Mouse (Mus musculus) thymus, adult 2 months (tissue): ENCODE measurements around the gene Lrrc57. TPM values are rescaled to one million over a fixed set of nuclear protein-coding genes. Genes with fewer than 3 reads are reported as not detected.
"Not testable (repeated sequence)": the region's sequence is repeated elsewhere in the genome, so short reads cannot be mapped to it uniquely, and the experiment has no call there.

Experiments used
- DNase-seq: peaks from one replicate; pipeline ENCODE4 v3.0.0; 2021
- H3K27ac ChIP-seq: fragments of 200-500 bp; 2 replicates; pipeline ENCODE4 v1.5.1; 2012; ENCODE audit warnings: low read length, control low read depth; ENCODE audit not compliant: control insufficient read depth, insufficient read depth
- H3K27me3 ChIP-seq: fragments of 200-500 bp; 2 replicates; pipeline ENCODE4 v1.6.1; 2012; ENCODE audit warnings: mild to moderate bottlenecking, low read length, moderate library complexity, mixed read lengths; ENCODE audit not compliant: control insufficient read depth, insufficient read depth
- H3K36me3 ChIP-seq: fragments of 200-500 bp; 2 replicates; pipeline ENCODE4 v1.6.1; 2012; ENCODE audit warnings: mild to moderate bottlenecking, low read length, moderate library complexity; ENCODE audit not compliant: control insufficient read depth, insufficient read depth
- H3K4me1 ChIP-seq: fragments of 200-500 bp; replicated peaks from 2 replicates; pipeline ENCODE4 v1.6.1; 2012; ENCODE audit warnings: low read length; ENCODE audit not compliant: control insufficient read depth, insufficient read depth
- H3K4me3 ChIP-seq: fragments of 200-500 bp; 2 replicates; pipeline ENCODE4 v1.5.1; 2012; ENCODE audit warnings: mild to moderate bottlenecking, low read length, control low read depth, moderate library complexity; ENCODE audit not compliant: control insufficient read depth, insufficient read depth
- CTCF ChIP-seq: fragments of 200-500 bp; IDR thresholded peaks from 2 replicates; pipeline ENCODE4 v1.5.1; 2012; ENCODE audit warnings: mild to moderate bottlenecking, control low read depth, low read length, moderate library complexity, borderline replicate concordance; ENCODE audit not compliant: control insufficient read depth, poor library complexity, insufficient read depth; ENCODE audit errors: extremely low read depth
- POLR2A ChIP-seq: fragments of 200-500 bp; IDR thresholded peaks from 2 replicates; pipeline ENCODE4 v1.6.1; 2012; ENCODE audit warnings: mild to moderate bottlenecking, low read length, control low read depth, moderate library complexity; ENCODE audit not compliant: control insufficient read depth, poor library complexity, insufficient read depth; ENCODE audit errors: extremely low read depth
- WGBS: fragments of 180-500 bp; shearing (Covaris S2); methylation state at CpG from one replicate; pipeline ENCODE4 v1.1.7; 2018; 5-methylcytosine and 5-hydroxymethylcytosine counted together
- polyA plus RNA-seq: library from polyadenylated mRNA; depleted of rRNA; stranded (reverse); fragments of >200 nt; gene quantifications from 2 replicates; pipeline ENCODE4 v1.2.3, GENCODE M21; 2012

Lrrc57 gene
- polyA plus RNA-seq, 1 experiment, result 12.8 TPM

DNA sequence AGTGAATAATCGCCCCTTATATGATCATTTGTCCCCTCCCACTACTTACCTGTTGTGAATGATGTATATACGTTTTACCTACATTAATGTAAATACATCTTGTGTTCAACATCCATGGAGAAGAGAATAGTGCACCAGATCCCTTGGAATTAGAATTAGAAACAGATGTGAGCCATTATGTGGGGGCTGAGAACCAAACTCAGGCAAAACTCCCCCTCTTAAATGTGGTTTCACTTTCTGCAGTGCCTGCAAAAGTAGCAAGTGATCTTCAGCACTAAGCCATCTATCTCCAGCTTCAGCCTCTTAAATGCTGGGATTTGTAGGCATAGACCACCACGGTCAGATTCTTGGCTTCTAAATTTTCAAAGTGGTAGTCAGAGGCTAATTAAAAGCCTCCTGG is 34.2 kb downstream of the Lrrc57 start:
- no peak overlapping the region for H3K4me3 ChIP-seq
- no peaks in the 10 kb centered on the region; the same call in 1 of the 2 replicates for H3K4me1 ChIP-seq
- TF ChIP-seq CTCF (no peak), POLR2A (no peak)
- H3K27ac ChIP-seq, result no peak overlapping the region
- H3K36me3 ChIP-seq, result peaks cover 4% of the 10 kb centered on the region; the same call in 1 of the 2 replicates
- DNase-seq, result no peak
- WGBS, result 71% methylated on average over 3 of the region's 3 CpGs
- no peaks in the 10 kb centered on the region for H3K27me3 ChIP-seq

DNA sequence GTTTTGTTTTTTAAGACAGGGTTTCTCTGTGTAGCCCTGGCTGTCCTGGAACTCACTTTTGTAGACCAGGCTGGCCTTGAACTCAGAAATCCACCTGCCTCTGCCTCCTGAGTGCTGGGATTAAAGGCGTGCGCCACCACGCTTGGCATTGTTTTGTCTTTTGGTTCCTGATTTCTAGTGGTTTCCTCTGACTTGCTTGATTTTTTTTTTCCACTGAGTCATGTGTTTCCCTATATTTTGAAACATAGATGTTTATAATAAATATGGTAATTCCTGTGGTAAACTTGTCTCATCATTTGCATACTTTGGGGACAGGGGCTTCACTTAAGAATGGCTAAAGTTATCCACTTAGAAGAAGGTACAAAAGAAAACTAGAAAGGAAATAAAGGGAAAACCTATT is 37.2 kb downstream of the Lrrc57 start:
- DNase-seq, H3K4me3 ChIP-seq, H3K4me1 ChIP-seq, H3K36me3 ChIP-seq, H3K27me3 ChIP-seq, H3K27ac ChIP-seq: not testable (repeated sequence)
- 93% methylated on average over 3 of the region's 3 CpGs for WGBS

DNA sequence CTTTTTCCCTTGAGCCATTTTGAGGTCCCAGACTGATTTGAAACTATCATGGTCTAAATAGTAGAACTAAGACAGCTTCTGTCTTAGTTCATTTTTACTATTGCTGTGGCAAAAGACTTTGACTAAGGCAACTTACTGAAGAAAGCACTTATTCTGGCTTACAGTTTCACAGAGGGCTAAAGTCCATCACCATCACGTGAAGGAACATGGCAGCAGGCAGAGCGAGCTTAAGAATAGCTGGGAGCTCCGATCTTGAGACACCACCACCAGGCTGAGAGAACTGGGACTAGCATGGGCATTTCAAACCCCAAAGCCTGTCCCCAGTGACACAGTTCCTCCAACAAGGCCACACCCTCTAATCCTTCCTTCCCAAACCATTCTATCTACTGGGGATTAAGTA is 38.2 kb downstream of the Lrrc57 start:
- no peak for TF ChIP-seq POLR2A
- no peak for TF ChIP-seq CTCF
- peaks cover 4% of the 10 kb centered on the region; the same call in 1 of the 2 replicates for H3K36me3 ChIP-seq
- 98% methylated on average over 3 of the region's 3 CpGs for WGBS
- no peak overlapping the region for H3K4me3 ChIP-seq
- H3K27ac ChIP-seq, result no peak overlapping the region
- no peak for DNase-seq
- no peaks in the 10 kb centered on the region for H3K27me3 ChIP-seq
- H3K4me1 ChIP-seq, result peaks cover 4% of the 10 kb centered on the region; the same call in 1 of the 2 replicates

DNA sequence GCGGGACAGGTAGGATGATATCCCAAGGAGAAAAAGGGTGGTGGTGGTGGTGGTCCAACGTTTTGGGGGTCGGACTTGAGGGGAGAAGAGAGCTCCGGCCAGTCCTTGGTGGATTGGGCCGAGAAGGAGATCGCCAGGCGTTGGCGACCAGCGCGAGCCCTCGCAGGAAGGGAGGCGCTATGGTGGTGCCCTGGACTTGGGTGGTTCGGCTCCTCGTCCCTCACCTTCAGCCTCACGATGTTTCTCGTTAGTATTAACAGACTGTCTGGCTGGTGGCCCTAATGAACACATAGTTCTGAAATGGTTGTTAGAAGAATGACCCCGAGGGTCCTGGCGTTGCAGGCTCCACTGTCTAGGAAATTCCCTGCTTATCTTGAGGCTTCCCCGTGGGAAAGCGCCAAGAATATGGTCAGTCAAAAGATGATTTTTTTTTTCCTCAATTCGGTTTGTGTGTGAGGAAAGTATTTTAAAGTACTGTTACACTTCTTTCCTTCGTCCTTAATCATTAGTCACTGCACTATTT is 41.5 kb downstream of the Lrrc57 start:
- Histone ChIP-seq H3K27ac (no peak overlapping the region; the same call in 1 of the 2 replicates), H3K36me3 (peaks cover 4% of the 10 kb centered on the region; the same call in 1 of the 2 replicates), H3K4me3 (peak overlapping the region; percentile 70), H3K27me3 (no peaks in the 10 kb centered on the region), H3K4me1 (peaks cover 4% of the 10 kb centered on the region; the same call in 1 of the 2 replicates)
- TF ChIP-seq CTCF, result no peak; the same call in 1 of the 2 replicates
- TF ChIP-seq POLR2A, result no peak
- DNase-seq, result no peak
- WGBS, result under 1% methylated on average over 22 of the region's 22 CpGs

DNA sequence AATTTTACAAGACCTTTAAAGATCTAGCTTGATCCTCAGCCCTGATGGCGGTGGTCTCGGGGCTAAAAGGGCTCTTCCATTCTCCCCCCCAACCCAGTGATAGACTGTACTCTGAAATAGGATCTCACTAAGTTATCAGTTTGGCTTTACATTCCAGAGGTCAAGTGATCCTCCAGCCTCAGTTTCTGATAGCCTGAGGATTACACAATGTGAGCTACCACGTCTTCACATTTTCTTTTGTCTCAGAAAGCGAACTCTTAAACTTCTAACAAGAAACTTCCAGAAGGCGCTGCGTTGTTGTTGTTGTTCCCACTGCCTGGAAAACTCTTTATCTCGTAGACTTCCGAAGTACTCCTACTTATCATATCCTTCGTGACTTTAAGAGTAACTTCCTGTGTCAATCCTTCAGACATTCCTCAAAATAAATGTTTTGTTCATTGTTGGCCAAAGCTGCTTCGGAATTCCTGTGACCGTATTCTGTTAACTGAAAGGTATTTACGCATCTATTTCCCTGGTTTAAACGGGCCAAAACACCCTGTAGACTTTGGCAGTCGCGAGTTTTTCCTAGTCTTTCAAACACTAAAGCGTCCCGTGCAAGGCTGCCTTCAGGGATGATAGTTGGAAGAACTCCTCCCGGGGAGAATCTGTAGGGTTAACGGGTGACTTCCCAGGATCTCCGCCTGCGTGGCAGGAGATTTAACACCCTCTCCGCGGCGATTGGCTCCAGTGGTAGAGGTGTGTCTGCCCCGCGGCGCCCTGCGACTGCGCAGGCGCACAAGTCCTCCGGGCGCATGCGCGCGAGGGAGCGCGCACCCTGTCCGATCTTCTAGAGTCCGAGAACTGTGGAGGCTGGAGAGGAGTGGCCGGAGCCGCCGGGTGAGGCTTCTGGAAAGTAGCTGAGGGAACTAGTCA is 42.2 kb downstream of the Lrrc57 start, which contains the start of gene Snap23:
TSS of gene Snap23 (plus strand) at position 786 of the 912 bp plus-strand sequence.
- no peak within 1 kb of the TSS; the same call in 1 of the 2 replicates for H3K27ac ChIP-seq
- H3K4me1 ChIP-seq, result peaks cover 4% of the 10 kb centered on the region; the same call in 1 of the 2 replicates
- H3K27me3 ChIP-seq, result no peaks in the 10 kb centered on the region
- TF ChIP-seq POLR2A (peak; percentile 79), CTCF (peak; percentile 50; the same call in 1 of the 2 replicates)
- 1% methylated on average over 42 of the region's 42 CpGs for WGBS
- H3K36me3 ChIP-seq, result peaks cover 4% of the 10 kb centered on the region; the same call in 1 of the 2 replicates
- peak within 1 kb of the TSS; percentile 70 for H3K4me3 ChIP-seq
- peak; percentile 88 for DNase-seq

DNA sequence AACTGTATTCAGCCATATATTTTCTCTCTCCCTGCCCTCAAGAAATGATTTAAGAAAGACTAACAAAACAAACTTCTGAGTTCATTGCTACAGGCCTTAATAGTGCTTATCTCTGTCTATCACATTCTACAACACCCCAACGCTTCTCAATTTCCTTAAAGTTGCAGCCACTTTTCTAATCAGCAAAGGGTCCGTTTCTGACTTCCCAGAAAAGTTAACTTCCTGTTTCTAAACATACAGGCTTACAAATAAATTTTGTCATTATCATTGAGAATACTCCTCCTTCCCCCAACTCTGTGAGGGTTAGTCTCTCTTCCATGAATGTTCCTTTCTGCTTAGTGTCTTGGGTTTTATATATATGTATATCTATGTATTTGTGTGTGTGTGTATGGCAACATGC is 44.0 kb downstream of the Lrrc57 start:
- Histone ChIP-seq H3K27ac (no peak overlapping the region), H3K4me1 (peaks cover 4% of the 10 kb centered on the region; the same call in 1 of the 2 replicates), H3K36me3 (no peaks in the 10 kb centered on the region), H3K27me3 (no peaks in the 10 kb centered on the region), H3K4me3 (no peak overlapping the region)
- WGBS, result 65% methylated on average over 2 of the region's 2 CpGs
- no peak for DNase-seq
- TF ChIP-seq CTCF (no peak), POLR2A (no peak)

DNA sequence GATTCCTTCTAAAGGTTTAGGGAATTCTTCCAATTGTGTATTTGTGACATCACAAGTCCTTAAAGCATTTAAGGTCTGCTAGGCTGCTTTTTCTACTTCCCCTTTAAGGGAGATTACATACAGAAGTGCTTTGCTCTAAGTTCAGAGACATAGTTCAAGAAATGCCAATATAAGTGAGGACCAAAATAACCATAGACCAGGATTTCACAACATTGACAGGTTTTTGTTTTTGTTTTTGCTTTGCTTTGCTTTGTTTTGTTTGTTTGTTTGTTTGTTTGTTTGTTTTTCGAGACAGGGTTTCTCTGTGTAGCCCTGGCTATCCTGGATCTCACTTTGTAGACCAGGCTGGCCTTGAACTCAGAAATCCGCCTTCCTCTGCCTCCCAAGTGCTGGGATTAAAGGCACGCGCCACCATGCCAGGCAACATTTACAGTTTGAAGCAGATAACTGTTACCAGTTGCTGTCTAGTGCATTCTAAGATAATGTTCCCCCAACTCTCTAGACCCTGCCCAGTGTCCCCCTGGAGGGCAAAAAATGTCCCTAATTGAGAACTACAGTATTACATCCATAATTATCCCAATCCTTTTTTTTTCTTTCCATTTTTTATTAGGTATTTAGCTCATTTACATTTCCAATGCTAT is 44.7 kb downstream of the Lrrc57 start:
- WGBS, result 97% methylated on average over 4 of the region's 4 CpGs
- not testable (repeated sequence) for H3K4me3 ChIP-seq, H3K27ac ChIP-seq, DNase-seq, H3K4me1 ChIP-seq, H3K27me3 ChIP-seq, H3K36me3 ChIP-seq
